Mouse (Mus musculus): Measurements from ENCODE around the gene Tapbp.

GRCm38 (mm10) chr17:33948090-33948904, 32.6 kb downstream of the Tapbp start:
- TF ChIP-seq MAX (IDR thresholded peaks at IDR 0.05) (no peak), CEBPB (IDR thresholded peaks at IDR 0.05; ENCODE audit: low read depth) (no peak)
